Mouse (Mus musculus) induced T-regulatory cell, adult 2 months (primary cell): ENCODE data around the gene Abcb1b.
"Not testable (repeated sequence)": the region's sequence is repeated elsewhere in the genome, so short reads cannot be mapped to it uniquely, and the experiment has no call there.

Experiments
- DNase-seq: peaks from one replicate; pipeline ENCODE4 v3.0.0-alpha.2; 2012; ENCODE audit warnings: low read depth

Gene Abcb1b

GRCm38 (mm10) chr5:8863580-8864337, 65.8 kb downstream of the Abcb1b start:
- DNase-seq = peak; percentile 22

GRCm38 (mm10) chr5:8865630-8866029, 67.7 kb downstream of the Abcb1b start:
- DNase-seq = not testable (repeated sequence)

DNA sequence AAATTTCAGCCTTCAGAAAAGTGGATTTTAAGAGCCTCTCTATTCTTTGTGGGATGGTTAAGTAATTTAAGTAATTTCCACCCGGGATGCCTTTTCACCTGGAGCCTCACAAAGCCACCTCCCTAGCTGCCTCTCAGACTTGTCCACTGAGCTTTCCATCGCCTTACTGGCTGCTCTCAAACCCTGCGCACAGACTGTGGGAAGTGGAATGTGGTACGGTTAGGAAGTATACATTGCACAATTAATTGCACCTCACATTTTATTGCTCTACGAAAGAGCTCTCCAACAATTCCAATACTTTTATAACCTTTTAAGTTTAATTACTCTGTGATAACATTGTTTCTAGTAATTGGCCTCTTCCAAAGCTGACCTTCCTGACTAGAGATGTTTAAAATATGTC, 68.4 kb downstream of the Abcb1b start:
- no peak for DNase-seq

GRCm38 (mm10) chr5:8868019-8868418, 70.1 kb downstream of the Abcb1b start:
- peak; percentile 38 for DNase-seq

DNA sequence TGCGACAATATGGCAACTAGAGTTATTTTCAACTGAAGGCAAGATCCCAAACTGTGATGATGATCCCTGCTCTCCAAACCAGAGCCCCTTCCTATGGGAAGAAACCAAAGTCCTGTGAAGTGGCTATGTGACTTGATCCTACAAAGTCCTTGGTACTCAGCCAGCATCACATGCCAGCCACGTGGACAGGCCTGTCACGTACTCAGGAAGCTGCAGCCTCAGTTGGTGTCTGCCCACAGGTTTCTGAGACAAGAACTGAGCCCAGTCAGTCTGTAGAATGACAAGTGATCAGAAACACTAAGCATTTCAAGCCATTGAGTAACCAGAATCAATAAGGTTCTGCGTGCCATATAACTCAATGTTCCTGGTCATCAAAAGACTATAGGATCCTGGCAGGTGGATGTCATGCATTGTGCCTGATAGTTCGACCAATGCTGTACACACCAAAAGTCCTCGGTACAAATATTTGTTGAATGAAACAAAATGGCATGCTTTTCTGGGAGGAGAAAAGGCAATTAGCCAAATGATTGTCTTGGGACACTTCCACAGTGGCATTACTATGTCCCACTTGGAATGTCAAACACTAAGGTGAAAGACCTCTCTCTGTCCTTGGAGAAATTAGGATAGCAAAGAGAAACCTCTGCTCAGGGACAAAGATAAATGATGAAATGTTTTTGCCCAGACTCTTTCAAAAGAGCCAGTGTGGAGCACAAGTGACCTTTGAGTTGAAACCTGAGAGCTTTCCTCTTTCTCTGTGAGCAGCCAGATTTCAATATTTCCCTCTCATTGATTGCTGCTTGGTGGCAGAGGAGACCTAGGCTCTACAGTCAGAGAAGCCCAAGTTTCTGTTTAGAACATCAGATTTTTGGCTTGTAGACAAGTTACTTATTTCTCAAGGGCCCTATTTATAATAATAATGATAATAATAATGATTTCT, 75.3 kb downstream of the Abcb1b start:
- no peak for DNase-seq

- DNase-seq = no peak
These were observed 79.1 kb downstream of the Abcb1b start for GRCm38 (mm10) chr5:8877086-8877485.

GRCm38 (mm10) chr5:8877800-8878199, 79.9 kb downstream of the Abcb1b start:
- DNase-seq = no peak

DNA sequence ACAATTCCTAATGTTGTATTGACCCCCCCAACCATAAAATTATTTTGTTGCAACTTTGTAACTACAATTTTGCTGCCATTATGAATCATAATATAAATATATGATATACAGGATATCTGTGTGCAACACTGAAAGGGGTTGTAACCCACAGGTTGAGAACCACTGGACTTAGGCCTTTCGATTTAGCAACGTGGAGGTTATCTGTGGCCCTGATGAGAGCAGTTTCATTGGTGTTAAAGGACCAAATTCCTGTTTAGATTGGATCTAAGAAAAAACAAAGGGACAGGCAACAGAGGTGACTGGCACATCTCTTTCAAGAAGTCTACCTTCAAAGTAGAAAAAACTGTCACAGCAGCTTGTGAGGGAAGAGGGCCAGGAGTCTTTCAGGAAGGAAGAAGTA, 87.9 kb downstream of the Abcb1b start:
- no peak for DNase-seq

- DNase-seq = peak; percentile 54
These were observed 95.6 kb downstream of the Abcb1b start, which contains the start of gene Abcb4 for GRCm38 (mm10) chr5:8893300-8894103. Abcb4 (plus strand) TSS chr5:8893717.

DNA sequence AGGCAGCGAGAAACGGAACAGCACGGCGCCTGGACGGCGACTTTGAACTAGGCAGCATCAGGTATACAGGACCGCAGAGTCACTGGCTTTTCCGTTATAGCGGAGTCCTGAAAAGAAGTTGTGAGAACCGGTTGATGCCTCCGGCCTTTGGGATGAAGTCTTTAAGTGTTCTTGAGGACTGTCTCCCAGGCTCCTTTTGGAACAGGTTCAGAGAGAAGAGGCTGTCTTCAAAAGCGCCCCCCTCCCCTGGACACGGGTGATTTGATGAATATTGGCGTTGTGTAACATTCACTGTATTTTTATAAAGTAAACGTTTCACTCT, 96.1 kb downstream of the Abcb1b start:
- DNase-seq = no peak

GRCm38 (mm10) chr5:8894641-8895490, 96.9 kb downstream of the Abcb1b start:
- DNase-seq = no peak

DNA sequence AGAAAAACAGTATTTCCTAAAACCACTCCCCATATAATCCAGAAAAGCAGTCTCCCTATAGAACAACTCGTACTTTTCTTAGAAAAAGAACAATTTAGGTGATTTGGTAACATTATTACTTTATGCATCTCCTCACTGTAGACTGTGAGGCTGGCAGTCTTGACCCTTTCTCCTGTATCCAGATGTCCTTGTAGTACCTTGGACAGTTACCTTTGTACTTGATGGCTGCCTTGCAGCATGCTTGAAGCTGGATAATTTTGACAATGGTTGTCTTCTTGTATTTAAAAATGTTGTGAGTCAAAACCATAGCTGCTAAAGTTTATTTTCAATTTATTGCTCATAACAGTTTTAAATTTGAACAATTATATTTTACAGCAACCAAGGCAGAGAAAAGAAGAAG, 98.3 kb downstream of the Abcb1b start:
- peak; percentile 3 for DNase-seq

- DNase-seq = no peak
These were observed 100.3 kb downstream of the Abcb1b start for GRCm38 (mm10) chr5:8898246-8898645.

GRCm38 (mm10) chr5:8901001-8901400, 103.1 kb downstream of the Abcb1b start:
- no peak for DNase-seq

DNA sequence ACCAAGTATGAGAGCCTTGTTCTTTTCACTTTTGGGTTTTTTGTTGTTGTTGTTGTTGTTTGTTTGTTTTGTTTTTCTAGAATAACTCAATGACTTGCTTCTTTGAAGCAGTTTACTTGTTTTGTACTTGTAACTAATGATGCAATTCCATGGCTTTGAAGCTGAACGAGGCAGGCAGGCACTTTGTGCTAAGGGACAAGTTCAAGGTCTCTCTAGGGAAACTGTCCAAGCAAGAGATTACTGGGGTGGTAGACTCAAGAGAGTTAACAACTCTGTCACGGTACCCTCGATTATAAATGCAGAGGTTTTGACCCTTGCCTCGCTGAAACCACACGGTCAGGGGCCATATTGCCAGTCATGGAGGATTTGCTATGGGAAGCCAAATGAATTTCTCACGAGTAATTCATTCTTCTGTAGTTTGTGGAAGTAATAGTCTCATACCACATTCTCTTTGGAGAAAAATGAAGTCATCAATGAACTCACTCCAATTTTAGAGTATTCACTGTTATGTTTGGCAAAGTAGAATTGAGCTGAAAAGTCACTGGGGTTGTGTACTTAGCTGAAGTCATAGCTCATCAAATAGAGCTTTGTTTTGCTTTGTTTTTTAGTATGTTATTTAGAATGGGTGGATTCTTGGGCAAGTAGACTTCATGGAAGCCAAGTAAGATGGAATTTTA, 104.3 kb downstream of the Abcb1b start:
- DNase-seq = no peak

DNA sequence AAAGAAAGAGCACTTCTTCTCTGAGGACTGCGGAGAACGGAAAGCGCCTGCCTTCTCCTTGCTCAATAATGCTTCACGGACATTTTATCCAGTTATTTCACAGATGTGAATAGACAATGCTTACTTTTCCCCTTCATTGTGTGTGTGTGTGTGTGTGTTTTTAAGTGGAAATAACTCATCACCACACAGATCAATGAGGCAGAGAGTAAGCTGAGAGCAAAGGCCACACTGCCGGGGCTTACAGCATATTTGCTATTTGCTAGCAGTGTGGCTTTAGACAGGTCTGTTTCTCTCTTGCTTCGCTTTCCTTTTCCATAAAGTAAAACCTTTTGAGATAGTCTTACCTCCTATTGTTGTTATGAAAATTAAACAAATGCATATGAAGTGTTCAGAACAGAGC, 106.6 kb downstream of the Abcb1b start:
- DNase-seq = no peak

- DNase-seq = peak; percentile 15
These were observed 113.7 kb downstream of the Abcb1b start for GRCm38 (mm10) chr5:8911567-8912198.
